Comparison of ENCODE assay signal across 8 mouse cellular contexts in genomic region chr17:31965623-31966022, GRCm38 (mm10).
DNase-seq lines count a peak whose midpoint lies in the region; ATAC-seq lines count a peak whose summit lies in the region.

No protein-coding gene starts in this region.

- peak; percentile 69 for ATAC-seq in embryonic facial prominence, embryonic 15.5 days (ENCODE audit: insufficient number of reproducible peaks, low FRiP score, low TSS enrichment, low read depth)
- peak; percentile 95 for ATAC-seq in kidney, embryonic 16.5 days (ENCODE audit: low FRiP score, low TSS enrichment)
- no peak for ATAC-seq in midbrain, embryonic 16.5 days

- H3K9me3 ChIP-seq in embryonic facial prominence, embryonic 15.5 days (replicated peaks) = no peaks in the 10 kb centered on the region
- H3K9me3 ChIP-seq in kidney, embryonic 16.5 days (ENCODE audit: low read length) = no peaks in the 10 kb centered on the region
- no peaks in the 10 kb centered on the region for H3K9me3 ChIP-seq in midbrain, embryonic 16.5 days (replicated peaks; ENCODE audit: control insufficient read depth, low read length, poor library complexity, severe bottlenecking)

- 16% methylated on average over 2 of the region's 2 CpGs for WGBS in embryonic facial prominence, embryonic 15.5 days
- WGBS in kidney, embryonic 16.5 days = 18% methylated on average over 2 of the region's 2 CpGs
- WGBS in midbrain, embryonic 16.5 days = 44% methylated on average over 2 of the region's 2 CpGs

- H3K4me3 ChIP-seq in embryonic facial prominence, embryonic 15.5 days (replicated peaks) = no peak overlapping the region
- H3K4me3 ChIP-seq in kidney, embryonic 16.5 days (ENCODE audit: low read length) = no peak overlapping the region
- no peak overlapping the region for H3K4me3 ChIP-seq in midbrain, embryonic 16.5 days (ENCODE audit: low read depth, low read length)

- H3K36me3 ChIP-seq in embryonic facial prominence, embryonic 15.5 days = no peaks in the 10 kb centered on the region
- no peaks in the 10 kb centered on the region for H3K36me3 ChIP-seq in kidney, embryonic 16.5 days (ENCODE audit: insufficient read depth, low read length)
- no peaks in the 10 kb centered on the region for H3K36me3 ChIP-seq in midbrain, embryonic 16.5 days (ENCODE audit: control insufficient read depth, insufficient read depth, low read length)

- peak; percentile 35 for DNase-seq in embryo, embryonic 10.5 days (ENCODE audit: low spot score)
- no peak for DNase-seq in embryo, embryonic 10 days (ENCODE audit: low spot score)
- peak; percentile 68 for DNase-seq in lung, postnatal 25 days (ENCODE audit: low spot score)
- no peak for DNase-seq in cerebellum, adult 9-10 months
- DNase-seq in left cerebral cortex, adult 18-20 months (ENCODE audit: low spot score in 2 of 2) = no peak

- H3K27ac ChIP-seq in embryonic facial prominence, embryonic 15.5 days (replicated peaks) = peak overlapping the region; percentile 77
- peak overlapping the region; percentile 95 for H3K27ac ChIP-seq in kidney, embryonic 16.5 days (ENCODE audit: low read length)
- H3K27ac ChIP-seq in midbrain, embryonic 16.5 days (ENCODE audit: low read length) = no peak overlapping the region

- no peak overlapping the region for H3K4me2 ChIP-seq in embryonic facial prominence, embryonic 15.5 days (replicated peaks)
- H3K4me2 ChIP-seq in kidney, embryonic 16.5 days (replicated peaks; ENCODE audit: low read depth, low read length) = no peak overlapping the region
- no peak overlapping the region for H3K4me2 ChIP-seq in midbrain, embryonic 16.5 days (ENCODE audit: low read length)

- no peak overlapping the region for H3K9ac ChIP-seq in embryonic facial prominence, embryonic 15.5 days
- 0 out of 2 replicates have a peak overlapping the region, but pooled peaks have one; percentile 22 for H3K9ac ChIP-seq in kidney, embryonic 16.5 days (replicated peaks; ENCODE audit: low read length)
- no peak overlapping the region for H3K9ac ChIP-seq in midbrain, embryonic 16.5 days (ENCODE audit: low read depth, low read length)

- no peaks in the 10 kb centered on the region for H3K27me3 ChIP-seq in embryonic facial prominence, embryonic 15.5 days
- H3K27me3 ChIP-seq in kidney, embryonic 16.5 days (ENCODE audit: insufficient read depth, low read length) = no peaks in the 10 kb centered on the region
- H3K27me3 ChIP-seq in midbrain, embryonic 16.5 days (ENCODE audit: control insufficient read depth, insufficient read depth, low read depth, low read length) = no peaks in the 10 kb centered on the region

- H3K4me1 ChIP-seq in embryonic facial prominence, embryonic 15.5 days = peaks cover 13% of the 10 kb centered on the region
- H3K4me1 ChIP-seq in kidney, embryonic 16.5 days (ENCODE audit: insufficient read depth, low read length) = peaks cover 22% of the 10 kb centered on the region
- no peaks in the 10 kb centered on the region for H3K4me1 ChIP-seq in midbrain, embryonic 16.5 days (ENCODE audit: control insufficient read depth, insufficient read depth, low read length)

Comparison
In these comparisons a context has a peak if more than half of its experiments do, and no peak if none do; other contexts are left out.
1. DNase-seq: peak in embryo, embryonic 10.5 days (single experiment) and lung, postnatal 25 days (single experiment); none in embryo, embryonic 10 days (single experiment), cerebellum, adult 9-10 months (single experiment) and left cerebral cortex, adult 18-20 months (0 of 2).